Mouse (Mus musculus) erythroblast, embryonic 14.5 days (primary cell): ENCODE results near the gene Maats1.

Source experiments
- GATA1 ChIP-seq: IDR thresholded peaks from 2 replicates; pipeline ENCODE4 v1.6.1; 2012; ENCODE audit warnings: low read length, inconsistent platforms, mixed read lengths
- TAL1 ChIP-seq: IDR thresholded peaks from 3 replicates; pipeline ENCODE4 v1.6.1; 2012; ENCODE audit warnings: low read length, inconsistent platforms, mixed read lengths

- no peak for TF ChIP-seq TAL1
- TF ChIP-seq GATA1 = no peak
Measured at GRCm38 (mm10) chr16:38368336-38368735, 26.4 kb upstream of the Maats1 start.
